Mouse (Mus musculus): ENCODE measurements around the gene Gm20388.

The Gm20388 gene

GRCm38 (mm10) chr8:121609916-121610315 is 1699.3 kb downstream of the Gm20388 start:
- DNase-seq (ENCODE audit: extremely low spot score, low read depth, low spot score): no peak

- no peak for DNase-seq (ENCODE audit: extremely low spot score, low read depth, low spot score)
Observed at GRCm38 (mm10) chr8:121613419-121613818, 1702.8 kb downstream of the Gm20388 start.

GRCm38 (mm10) chr8:121619401-121619995 is 1708.9 kb downstream of the Gm20388 start:
- DNase-seq (ENCODE audit: extremely low spot score, low read depth, low spot score): no peak

- no peak for DNase-seq (ENCODE audit: extremely low spot score, low read depth, low spot score)
Observed at GRCm38 (mm10) chr8:121620801-121621516, 1710.3 kb downstream of the Gm20388 start.

GRCm38 (mm10) chr8:121621879-121622278 is 1711.2 kb downstream of the Gm20388 start:
- DNase-seq (ENCODE audit: extremely low spot score, low read depth, low spot score): no peak

- no peak for DNase-seq (ENCODE audit: extremely low spot score, low read depth, low spot score)
Observed at GRCm38 (mm10) chr8:121623043-121623442, 1712.4 kb downstream of the Gm20388 start.

- DNase-seq (ENCODE audit: extremely low spot score, low read depth, low spot score): no peak
Observed at GRCm38 (mm10) chr8:121628681-121629080, 1718.0 kb downstream of the Gm20388 start.

- no peak for DNase-seq (ENCODE audit: extremely low spot score, low read depth, low spot score)
Observed at GRCm38 (mm10) chr8:121631645-121632071, 1721.0 kb downstream of the Gm20388 start.

GRCm38 (mm10) chr8:121632401-121632800 is 1721.8 kb downstream of the Gm20388 start:
- DNase-seq (ENCODE audit: extremely low spot score, low read depth, low spot score): no peak

GRCm38 (mm10) chr8:121635534-121635933 is 1724.9 kb downstream of the Gm20388 start:
- DNase-seq (ENCODE audit: extremely low spot score, low read depth, low spot score): no peak

- no peak for DNase-seq (ENCODE audit: extremely low spot score, low read depth, low spot score)
Observed at GRCm38 (mm10) chr8:121636180-121636579, 1725.5 kb downstream of the Gm20388 start.

GRCm38 (mm10) chr8:121642804-121643203 is 1732.2 kb downstream of the Gm20388 start:
- DNase-seq (ENCODE audit: extremely low spot score, low read depth, low spot score): no peak

GRCm38 (mm10) chr8:121643384-121643783 is 1732.7 kb downstream of the Gm20388 start:
- no peak for DNase-seq (ENCODE audit: extremely low spot score, low read depth, low spot score)

GRCm38 (mm10) chr8:121647511-121648215 is 1737.0 kb downstream of the Gm20388 start:
- no peak for DNase-seq (ENCODE audit: extremely low spot score, low read depth, low spot score)

GRCm38 (mm10) chr8:121648451-121648850 is 1737.8 kb downstream of the Gm20388 start:
- DNase-seq (ENCODE audit: extremely low spot score, low read depth, low spot score): no peak

- DNase-seq (ENCODE audit: extremely low spot score, low read depth, low spot score): no peak
Observed at GRCm38 (mm10) chr8:121649423-121649822, 1738.8 kb downstream of the Gm20388 start.

GRCm38 (mm10) chr8:121649904-121650303 is 1739.3 kb downstream of the Gm20388 start:
- DNase-seq (ENCODE audit: extremely low spot score, low read depth, low spot score): no peak

GRCm38 (mm10) chr8:121650389-121651307 is 1740.0 kb downstream of the Gm20388 start:
- no peak for DNase-seq (ENCODE audit: extremely low spot score, low read depth, low spot score)

- no peak for DNase-seq (ENCODE audit: extremely low spot score, low read depth, low spot score)
Observed at GRCm38 (mm10) chr8:121651308-121651873, 1740.8 kb downstream of the Gm20388 start.

GRCm38 (mm10) chr8:121651874-121652361 is 1741.3 kb downstream of the Gm20388 start:
- no peak for DNase-seq (ENCODE audit: extremely low spot score, low read depth, low spot score)
